Mouse (Mus musculus) midbrain, embryonic 11.5 days (tissue): ENCODE measurements at regions not wholly inside any gene's neighbourhood (a gene's known extent, or its start where the extent isn't known, plus 50 kb on each side); places are given as distances from the start of the nearest gene placed in this dataset.

Source experiments
- ATAC-seq: fragments of 200-750 bp; cut with Nextera tagmentation; 2 replicates; pipeline ENCODE4 v1.8.0; 2017; ENCODE audit warnings: moderate TSS enrichment, moderate library complexity; ENCODE audit not compliant: low FRiP score
- DNase-seq: peaks from one replicate; pipeline ENCODE4 v3.0.0; 2015; ENCODE audit warnings: low spot score; ENCODE audit errors: missing footprints
- H3K27ac ChIP-seq: fragments of 300-500 bp; sonication (generic); 2 replicates; pipeline ENCODE4 v1.5.1; 2014; ENCODE audit warnings: low read depth, low read length
- H3K27me3 ChIP-seq: fragments of 300-500 bp; sonication (generic); 2 replicates; pipeline ENCODE4 v1.6.1; 2014; ENCODE audit warnings: mild to moderate bottlenecking, low read length, moderate library complexity, mixed read lengths; ENCODE audit not compliant: control insufficient read depth, insufficient read depth
- H3K36me3 ChIP-seq: fragments of 300-500 bp; sonication (generic); 2 replicates; pipeline ENCODE4 v1.6.1; 2014; ENCODE audit warnings: mild to moderate bottlenecking, low read length, moderate library complexity, mixed read lengths; ENCODE audit not compliant: control insufficient read depth, insufficient read depth
- H3K4me1 ChIP-seq: fragments of 300-500 bp; sonication (generic); 2 replicates; pipeline ENCODE4 v1.6.1; 2014; ENCODE audit warnings: low read length; ENCODE audit not compliant: control insufficient read depth, insufficient read depth
- H3K4me2 ChIP-seq: fragments of 300-500 bp; sonication (generic); 2 replicates; pipeline ENCODE4 v1.6.1; 2014; ENCODE audit warnings: mild to moderate bottlenecking, moderate library complexity
- H3K4me3 ChIP-seq: fragments of 300-500 bp; sonication (generic); 2 replicates; pipeline ENCODE4 v1.5.1; 2014; ENCODE audit warnings: low read depth, low read length
- H3K9ac ChIP-seq: fragments of 300-500 bp; sonication (generic); 2 replicates; pipeline ENCODE4 v1.6.1; 2014; ENCODE audit warnings: low read length
- H3K9me3 ChIP-seq: fragments of 300-500 bp; sonication (generic); 2 replicates; pipeline ENCODE4 v1.6.1; 2016; ENCODE audit warnings: low read length; ENCODE audit not compliant: control insufficient read depth
- WGBS: fragments of 180-500 bp; shearing (Covaris S2); extraction: QIAGEN DNeasy Blood & Tissue Kit; methylation state at CpG from one replicate; pipeline ENCODE4 v1.1.7; 2014; 5-methylcytosine and 5-hydroxymethylcytosine counted together

DNA sequence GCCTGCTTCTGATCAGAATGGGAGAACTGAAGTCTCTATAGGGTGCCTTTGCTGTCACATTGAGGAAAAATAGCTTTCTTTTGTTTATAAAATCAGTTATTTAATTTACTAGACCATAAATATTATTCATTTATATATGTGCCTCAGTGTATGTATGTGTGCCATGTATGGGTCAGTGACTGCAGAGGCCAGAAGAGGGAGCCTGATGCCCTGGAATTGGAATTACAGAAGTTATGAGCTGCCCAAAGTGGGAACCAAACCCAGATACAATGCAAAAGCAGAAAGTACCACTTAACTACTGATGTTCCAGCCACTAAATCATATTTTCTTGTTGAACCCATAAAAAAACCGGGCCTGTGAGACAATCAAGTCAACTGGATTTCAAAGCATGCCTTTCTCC, 91.8 kb upstream of the Nampt start:
- DNase-seq (peak; percentile 72), ATAC-seq (no peak)
- Histone ChIP-seq H3K9me3 (no peaks in the 10 kb centered on the region), H3K27me3 (no peaks in the 10 kb centered on the region), H3K9ac (no peak overlapping the region), H3K4me2 (no peak overlapping the region), H3K4me1 (no peaks in the 10 kb centered on the region), H3K36me3 (no peaks in the 10 kb centered on the region), H3K4me3 (no peak overlapping the region), H3K27ac (no peak overlapping the region)
- WGBS, result 87% methylated on average over 1 of the region's 1 CpGs

DNA sequence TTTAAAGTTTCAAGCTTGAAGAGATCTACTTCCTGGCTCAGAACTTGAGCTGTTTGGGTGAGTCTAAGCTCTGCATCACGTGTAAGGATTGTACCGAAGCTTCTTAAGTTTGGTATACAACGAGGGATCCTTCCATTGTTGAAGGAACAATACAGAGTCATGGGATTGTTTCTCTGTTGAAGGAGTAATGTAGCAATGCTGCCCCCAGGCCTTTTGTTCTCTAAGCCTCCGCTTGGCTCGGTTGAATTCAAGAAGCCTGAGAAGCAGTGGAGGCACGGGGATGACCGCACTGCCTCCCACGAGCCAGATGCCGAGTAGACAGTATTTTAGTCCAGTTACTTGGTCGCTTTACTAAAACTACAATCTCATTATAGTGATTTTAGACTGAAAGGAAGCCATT, 90.9 kb upstream of the Nampt start:
- Histone ChIP-seq H3K9ac (no peak overlapping the region), H3K36me3 (no peaks in the 10 kb centered on the region), H3K27ac (no peak overlapping the region), H3K4me3 (no peak overlapping the region), H3K9me3 (no peaks in the 10 kb centered on the region), H3K4me2 (no peak overlapping the region), H3K4me1 (no peaks in the 10 kb centered on the region), H3K27me3 (no peaks in the 10 kb centered on the region)
- 0 out of 2 replicates have a peak, but pooled peaks have one; percentile 50 for ATAC-seq
- WGBS, result 31% methylated on average over 10 of the region's 10 CpGs
- DNase-seq, result peak; percentile 83

DNA sequence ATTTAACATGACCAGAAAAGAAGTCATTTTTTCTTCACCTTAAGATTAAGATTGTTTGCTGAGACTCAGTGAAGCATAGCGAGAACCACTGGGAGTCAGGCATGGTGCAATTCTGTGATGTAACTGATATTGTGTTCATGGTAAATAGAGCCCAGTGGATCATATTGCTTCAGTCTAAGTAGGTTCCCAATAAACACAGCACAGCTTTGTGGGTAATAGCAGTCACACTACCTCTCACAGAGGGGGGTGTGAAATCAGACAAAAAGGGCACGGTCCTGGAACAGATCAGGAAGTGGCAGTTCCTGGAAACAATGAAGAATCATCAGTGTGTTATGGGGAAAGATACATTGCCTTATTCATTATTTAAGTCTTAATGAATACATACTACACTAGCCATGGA, 84.1 kb upstream of the Nampt start:
- Histone ChIP-seq H3K27ac (no peak overlapping the region), H3K36me3 (no peaks in the 10 kb centered on the region), H3K9me3 (no peaks in the 10 kb centered on the region), H3K9ac (no peak overlapping the region), H3K4me2 (no peak overlapping the region), H3K4me1 (no peaks in the 10 kb centered on the region), H3K4me3 (no peak overlapping the region), H3K27me3 (no peaks in the 10 kb centered on the region)
- ATAC-seq, result no peak
- peak; percentile 41 for DNase-seq
- WGBS, result 81% methylated on average over 2 of the region's 2 CpGs

DNA sequence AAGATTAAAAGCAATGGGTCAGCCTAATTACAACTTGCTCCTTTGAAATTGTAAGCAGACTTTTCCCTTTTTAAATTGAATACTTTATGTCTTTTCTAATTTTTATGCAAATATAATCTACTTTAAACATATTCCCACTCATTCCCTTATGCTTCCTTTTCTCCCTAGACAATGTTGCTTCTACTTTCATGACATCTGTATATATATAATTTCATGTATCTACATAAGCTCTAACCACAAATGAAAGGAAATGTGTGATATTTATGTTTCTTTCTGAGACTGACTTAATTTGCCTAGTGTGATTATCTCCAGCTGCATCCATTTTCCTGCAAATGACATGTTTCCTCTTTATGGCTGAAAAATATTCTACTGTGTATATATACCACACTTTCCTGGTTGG, 77.9 kb upstream of the Nampt start:
- Histone ChIP-seq H3K36me3 (no peaks in the 10 kb centered on the region), H3K9ac (no peak overlapping the region), H3K4me3 (no peak overlapping the region), H3K4me2 (no peak overlapping the region), H3K27ac (no peak overlapping the region), H3K9me3 (no peaks in the 10 kb centered on the region), H3K27me3 (no peaks in the 10 kb centered on the region), H3K4me1 (no peaks in the 10 kb centered on the region)
- ATAC-seq (no peak), DNase-seq (no peak)

GRCm38 (mm10) chr12:32757441-32758119, 61.8 kb upstream of the Nampt start:
- Histone ChIP-seq H3K9me3 (no peaks in the 10 kb centered on the region), H3K4me3 (no peak overlapping the region), H3K4me1 (no peaks in the 10 kb centered on the region), H3K4me2 (no peak overlapping the region), H3K27me3 (no peaks in the 10 kb centered on the region), H3K9ac (no peak overlapping the region), H3K36me3 (no peaks in the 10 kb centered on the region), H3K27ac (no peak overlapping the region)
- WGBS, result 84% methylated on average over 2 of the region's 2 CpGs
- ATAC-seq (no peak), DNase-seq (no peak)

- Histone ChIP-seq H3K9me3 (no peaks in the 10 kb centered on the region), H3K27ac (no peak overlapping the region), H3K4me3 (no peak overlapping the region), H3K4me1 (no peaks in the 10 kb centered on the region), H3K4me2 (no peak overlapping the region), H3K27me3 (no peaks in the 10 kb centered on the region), H3K9ac (no peak overlapping the region), H3K36me3 (no peaks in the 10 kb centered on the region)
- WGBS, result 81% methylated on average over 2 of the region's 2 CpGs
- no peak for DNase-seq
- no peak for ATAC-seq
These were observed 61.2 kb upstream of the Nampt start for GRCm38 (mm10) chr12:32758150-32758549.

DNA sequence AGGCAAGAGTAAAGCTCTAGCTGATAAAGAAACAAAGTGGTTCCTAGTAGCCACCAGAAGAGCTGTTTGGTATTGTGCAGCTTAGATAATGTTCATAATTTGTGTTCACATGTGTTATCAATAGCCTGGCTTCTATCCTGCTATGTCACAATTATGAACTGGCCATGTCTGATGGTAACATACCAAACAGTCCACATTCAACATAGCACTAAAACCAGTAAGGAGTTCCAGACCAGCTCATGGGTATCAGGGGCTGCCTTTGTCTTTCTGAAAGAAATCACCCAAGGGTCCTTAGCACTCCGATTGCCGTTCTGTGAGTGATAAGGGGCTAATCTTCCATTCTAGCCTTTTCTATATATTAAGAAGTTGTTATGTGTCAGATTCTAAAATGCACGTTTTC, 58.7 kb upstream of the Nampt start:
- Histone ChIP-seq H3K36me3 (no peaks in the 10 kb centered on the region), H3K4me1 (no peaks in the 10 kb centered on the region), H3K4me3 (no peak overlapping the region), H3K27ac (no peak overlapping the region), H3K4me2 (no peak overlapping the region), H3K9me3 (no peaks in the 10 kb centered on the region), H3K27me3 (no peaks in the 10 kb centered on the region), H3K9ac (no peak overlapping the region)
- 87% methylated on average over 3 of the region's 3 CpGs for WGBS
- DNase-seq (no peak), ATAC-seq (no peak)

DNA sequence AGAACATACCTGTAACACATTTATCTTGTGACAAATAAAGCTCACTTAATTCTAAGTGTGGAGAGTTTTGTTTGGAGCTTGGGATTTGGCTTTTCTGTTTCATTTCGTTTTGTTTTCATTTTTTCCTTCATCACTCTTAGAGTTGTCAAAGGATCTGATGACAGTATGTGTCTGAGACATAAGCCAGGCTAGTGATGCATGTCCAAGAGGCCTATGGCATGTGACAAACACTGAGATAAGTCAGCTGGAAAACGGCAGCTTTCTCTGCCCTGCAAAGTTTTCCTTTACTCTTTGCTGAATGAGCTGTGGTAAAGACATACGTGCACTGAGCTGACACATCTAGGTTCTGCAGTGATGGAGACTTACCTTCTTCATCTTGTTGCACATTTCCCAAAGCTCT, 58.3 kb upstream of the Nampt start:
- H3K36me3 ChIP-seq, result no peaks in the 10 kb centered on the region
- H3K4me3 ChIP-seq, result no peak overlapping the region
- H3K4me2 ChIP-seq, result no peak overlapping the region
- no peaks in the 10 kb centered on the region for H3K9me3 ChIP-seq
- H3K4me1 ChIP-seq, result no peaks in the 10 kb centered on the region
- no peak overlapping the region for H3K27ac ChIP-seq
- ATAC-seq, result no peak
- no peaks in the 10 kb centered on the region for H3K27me3 ChIP-seq
- WGBS, result 73% methylated on average over 3 of the region's 3 CpGs
- no peak for DNase-seq
- no peak overlapping the region for H3K9ac ChIP-seq

GRCm38 (mm10) chr12:32764271-32764670, 55.1 kb upstream of the Nampt start:
- ATAC-seq, result no peak
- Histone ChIP-seq H3K36me3 (no peaks in the 10 kb centered on the region), H3K4me3 (no peak overlapping the region), H3K27me3 (no peaks in the 10 kb centered on the region), H3K27ac (no peak overlapping the region), H3K9me3 (no peaks in the 10 kb centered on the region), H3K4me2 (no peak overlapping the region), H3K9ac (no peak overlapping the region), H3K4me1 (no peaks in the 10 kb centered on the region)
- no peak for DNase-seq
- WGBS, result 91% methylated on average over 3 of the region's 3 CpGs
